Mouse (Mus musculus) liver, embryonic 12.5 days (tissue): ENCODE results near the gene Gbx2. TPM values are rescaled to one million over a fixed set of nuclear protein-coding genes. Genes with fewer than 3 reads are reported as not detected.
A peak's percentile ranks its signal among the peaks of the same experiment; 100 is the strongest.

ENCODE experiments used
- ATAC-seq: fragments of 200-750 bp; cut with Nextera tagmentation; 2 replicates; pipeline ENCODE4 v1.8.0; 2017; ENCODE audit warnings: moderate number of reproducible peaks, mild to moderate bottlenecking, moderate library complexity
- H3K27ac ChIP-seq: fragments of 300-500 bp; sonication (generic); 2 replicates; pipeline ENCODE4 v1.5.1; 2016; ENCODE audit warnings: mild to moderate bottlenecking
- H3K27me3 ChIP-seq: fragments of 300-500 bp; sonication (generic); replicated peaks from 2 replicates; pipeline ENCODE4 v1.6.1; 2016; ENCODE audit warnings: mild to moderate bottlenecking, moderate library complexity
- H3K36me3 ChIP-seq: fragments of 300-500 bp; sonication (generic); 2 replicates; pipeline ENCODE4 v1.6.1; 2016; ENCODE audit warnings: mild to moderate bottlenecking, moderate library complexity
- H3K4me1 ChIP-seq: fragments of 300-500 bp; sonication (generic); 2 replicates; pipeline ENCODE4 v1.6.1; 2016
- H3K4me2 ChIP-seq: fragments of 300-500 bp; sonication (generic); 2 replicates; pipeline ENCODE4 v1.6.1; 2016; ENCODE audit warnings: mild to moderate bottlenecking, moderate library complexity
- H3K4me3 ChIP-seq: fragments of 300-500 bp; sonication (generic); 2 replicates; pipeline ENCODE4 v1.5.1; 2016; ENCODE audit warnings: mild to moderate bottlenecking, moderate library complexity
- H3K9ac ChIP-seq: fragments of 300-500 bp; sonication (generic); 2 replicates; pipeline ENCODE4 v1.6.1; 2016; ENCODE audit warnings: mild to moderate bottlenecking, moderate library complexity
- H3K9me3 ChIP-seq: fragments of 300-500 bp; sonication (generic); replicated peaks from 2 replicates; pipeline ENCODE4 v1.6.1; 2016; ENCODE audit warnings: mild to moderate bottlenecking, moderate library complexity
- WGBS: fragments of 180-500 bp; shearing (Covaris S2); methylation state at CpG from one replicate; pipeline ENCODE4 v1.1.7; 2016; ENCODE audit not compliant: insufficient replicate concordance; 5-methylcytosine and 5-hydroxymethylcytosine counted together
- polyA plus RNA-seq: library from polyadenylated mRNA; unstranded; fragments of >200 nt; fragmentation: Nextera tagmentation; extraction: Ambion mirVana; gene quantifications from 2 replicates; pipeline ENCODE4 v1.2.1, GENCODE M21; 2016

Gene Gbx2
- polyA plus RNA-seq, 1 experiment from 2014 or later, result 2.0 TPM

DNA sequence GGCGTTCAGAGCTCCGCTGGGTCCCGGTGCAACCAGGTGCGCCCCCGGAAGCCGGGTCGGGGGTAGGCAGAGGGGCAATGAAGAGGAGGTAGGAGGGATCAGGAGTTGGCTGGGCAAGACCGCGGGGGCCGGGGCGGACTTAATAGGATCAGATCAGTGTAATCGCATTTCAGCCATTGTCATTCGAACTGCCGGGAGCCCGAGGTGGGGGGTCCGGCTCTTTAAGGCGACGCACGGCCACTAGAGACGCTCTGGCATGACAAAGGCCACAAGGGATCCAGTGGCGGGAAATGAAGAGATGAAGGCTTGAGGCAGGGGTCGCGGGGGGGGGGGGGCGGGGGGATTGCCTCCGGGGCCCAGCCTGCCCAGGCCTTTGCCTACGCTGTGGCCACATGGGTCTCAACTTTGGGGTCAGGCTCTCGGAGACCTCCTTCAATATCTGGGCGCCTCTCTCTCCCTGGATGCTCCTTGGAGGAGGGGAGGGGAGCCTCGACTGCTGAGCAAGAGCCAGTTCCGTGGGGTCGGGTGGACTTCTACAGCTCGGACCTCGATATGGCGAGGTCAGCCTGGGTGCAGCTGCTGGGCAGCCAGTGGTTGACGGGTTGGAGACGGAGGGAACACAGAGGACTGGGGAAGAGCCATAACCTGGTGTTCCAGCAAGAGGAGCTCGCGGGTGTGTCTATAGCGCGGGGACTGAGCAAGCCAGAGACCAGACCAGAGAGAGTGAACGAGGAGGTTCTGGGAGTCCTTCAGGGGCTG is 7.9 kb downstream of the Gbx2 start:
- Histone ChIP-seq H3K27ac (no peak overlapping the region), H3K4me2 (peak overlapping the region; percentile 54), H3K9ac (no peak overlapping the region), H3K4me3 (peak overlapping the region; percentile 28), H3K9me3 (no peaks in the 10 kb centered on the region), H3K4me1 (peaks cover 17% of the 10 kb centered on the region; the same call in 1 of the 2 replicates), H3K36me3 (no peaks in the 10 kb centered on the region), H3K27me3 (peaks cover 100% of the 10 kb centered on the region)
- ATAC-seq, result no peak
- 2% methylated on average over 39 of the region's 41 CpGs for WGBS

DNA sequence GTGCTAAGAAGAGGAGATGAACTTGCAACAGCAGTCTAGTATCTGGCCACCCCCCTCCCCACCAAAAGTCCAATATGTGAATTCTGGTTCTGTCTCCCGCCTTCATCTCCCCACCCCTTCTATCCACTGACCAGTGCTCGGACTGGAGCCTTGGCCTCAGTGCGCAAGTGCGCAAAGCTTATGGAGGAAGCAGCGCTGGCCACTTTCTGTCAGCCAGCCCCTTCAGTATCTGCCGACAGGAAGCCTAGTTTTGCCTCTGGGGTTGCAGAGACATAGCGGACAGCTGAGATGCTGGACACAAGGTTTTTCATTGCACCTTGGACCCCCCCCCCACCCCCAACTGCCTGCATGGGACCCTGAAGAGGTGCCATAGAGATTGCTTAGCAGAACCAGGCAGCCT is 8.7 kb downstream of the Gbx2 start:
- Histone ChIP-seq H3K9me3 (no peaks in the 10 kb centered on the region), H3K27ac (no peak overlapping the region), H3K36me3 (no peaks in the 10 kb centered on the region), H3K4me1 (peaks cover 16% of the 10 kb centered on the region; the same call in 1 of the 2 replicates), H3K27me3 (peaks cover 100% of the 10 kb centered on the region), H3K4me2 (peak overlapping the region; percentile 54), H3K9ac (no peak overlapping the region), H3K4me3 (no peak overlapping the region)
- no peak for ATAC-seq
- WGBS, result 1% methylated on average over 7 of the region's 7 CpGs

DNA sequence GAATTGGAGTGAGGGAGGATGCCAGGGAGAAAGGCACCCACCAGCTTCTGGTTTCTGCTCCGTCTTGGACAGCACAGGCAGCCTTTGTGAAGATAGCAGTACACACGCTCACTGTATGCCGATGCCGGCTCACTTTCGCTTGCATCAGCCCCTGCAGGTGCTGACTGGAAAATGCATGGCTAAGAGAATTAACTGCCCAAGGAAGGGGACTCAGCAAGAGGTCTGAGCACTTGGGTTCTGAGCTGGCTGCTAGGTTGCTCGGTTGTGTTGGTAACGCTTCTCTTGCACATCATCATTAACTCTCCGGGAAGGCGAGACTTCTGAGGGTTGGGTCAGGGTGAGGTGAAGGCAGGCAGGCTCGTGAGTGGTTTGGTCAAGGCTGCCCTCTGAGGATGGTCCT is 9.2 kb downstream of the Gbx2 start:
- Histone ChIP-seq H3K27ac (no peak overlapping the region), H3K4me3 (no peak overlapping the region), H3K4me1 (peaks cover 14% of the 10 kb centered on the region; the same call in 1 of the 2 replicates), H3K9ac (no peak overlapping the region), H3K4me2 (0 out of 2 replicates have a peak overlapping the region, but pooled peaks have one; percentile 54), H3K27me3 (peaks cover 98% of the 10 kb centered on the region), H3K9me3 (no peaks in the 10 kb centered on the region), H3K36me3 (no peaks in the 10 kb centered on the region)
- no peak for ATAC-seq
- WGBS, result 7% methylated on average over 10 of the region's 10 CpGs

DNA sequence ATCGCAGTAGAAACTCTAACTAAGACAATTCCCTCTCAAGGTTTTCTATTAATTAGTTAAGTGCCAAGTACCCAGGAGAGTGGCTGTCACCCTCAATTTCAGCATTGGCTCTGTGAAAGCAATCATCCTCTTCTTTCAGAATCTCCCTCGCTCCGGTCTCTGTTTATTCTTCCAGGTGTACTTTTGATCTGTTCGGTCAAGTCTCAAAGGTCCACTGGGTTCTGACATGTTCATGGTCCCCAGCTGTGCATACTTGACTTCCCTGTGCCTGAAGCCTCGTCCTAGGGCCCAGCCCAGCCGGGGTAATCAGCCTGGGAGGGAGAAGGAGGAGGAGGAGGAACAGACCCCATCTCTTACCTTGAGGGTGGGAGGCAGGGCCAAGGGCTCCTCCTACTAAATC is 11.8 kb downstream of the Gbx2 start:
- no peaks in the 10 kb centered on the region for H3K36me3 ChIP-seq
- no peak overlapping the region for H3K27ac ChIP-seq
- no peak overlapping the region for H3K4me2 ChIP-seq
- no peaks in the 10 kb centered on the region for H3K9me3 ChIP-seq
- H3K27me3 ChIP-seq, result peaks cover 72% of the 10 kb centered on the region
- H3K4me1 ChIP-seq, result peaks cover 14% of the 10 kb centered on the region; the same call in 1 of the 2 replicates
- 64% methylated on average over 6 of the region's 6 CpGs for WGBS
- H3K9ac ChIP-seq, result no peak overlapping the region
- ATAC-seq, result no peak
- H3K4me3 ChIP-seq, result no peak overlapping the region

DNA sequence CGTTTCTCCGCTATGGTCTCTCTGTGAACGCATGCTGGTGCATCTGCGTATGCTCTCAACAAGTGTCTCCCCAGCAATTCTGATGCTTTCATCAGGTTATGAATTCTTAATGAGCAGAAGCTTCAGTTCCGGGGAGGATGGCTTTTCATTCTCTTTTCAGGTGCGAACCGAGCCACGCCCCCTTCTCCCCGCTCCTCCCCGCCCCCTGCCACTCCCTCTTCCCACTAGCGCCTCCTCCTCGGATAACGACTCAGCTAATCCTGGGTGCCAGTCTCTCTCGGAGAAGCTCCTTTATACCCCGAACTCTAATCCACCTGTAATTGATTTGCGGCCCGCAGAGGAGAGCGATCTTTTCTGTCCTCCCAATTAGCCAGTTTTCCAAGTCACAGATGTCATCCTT is 12.9 kb downstream of the Gbx2 start:
- no peak overlapping the region for H3K4me3 ChIP-seq
- no peak overlapping the region for H3K9ac ChIP-seq
- ATAC-seq, result no peak
- peaks cover 61% of the 10 kb centered on the region for H3K27me3 ChIP-seq
- peaks cover 7% of the 10 kb centered on the region; the same call in 1 of the 2 replicates for H3K4me1 ChIP-seq
- no peak overlapping the region for H3K4me2 ChIP-seq
- 24% methylated on average over 18 of the region's 18 CpGs for WGBS
- no peaks in the 10 kb centered on the region for H3K36me3 ChIP-seq
- H3K27ac ChIP-seq, result no peak overlapping the region
- H3K9me3 ChIP-seq, result no peaks in the 10 kb centered on the region

DNA sequence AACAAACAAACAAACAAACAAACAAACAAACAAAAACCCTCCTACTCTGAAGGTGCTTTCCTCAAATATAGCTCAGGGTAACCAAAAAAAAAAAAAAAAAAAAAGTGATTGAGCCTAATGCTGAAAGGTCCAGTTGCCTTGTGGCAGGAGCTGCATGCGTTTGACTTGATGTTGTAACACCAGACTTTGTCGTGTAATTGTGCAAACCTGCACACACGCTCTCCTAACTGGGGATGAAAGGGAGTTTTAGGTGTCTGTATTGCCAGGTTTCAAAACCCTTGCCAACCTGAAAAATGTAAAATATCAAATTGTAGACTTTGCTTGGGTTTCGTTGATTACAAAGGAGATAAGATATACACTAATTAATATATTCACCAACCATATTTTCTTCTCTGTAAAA is 17.4 kb downstream of the Gbx2 start:
- ATAC-seq, result no peak

DNA sequence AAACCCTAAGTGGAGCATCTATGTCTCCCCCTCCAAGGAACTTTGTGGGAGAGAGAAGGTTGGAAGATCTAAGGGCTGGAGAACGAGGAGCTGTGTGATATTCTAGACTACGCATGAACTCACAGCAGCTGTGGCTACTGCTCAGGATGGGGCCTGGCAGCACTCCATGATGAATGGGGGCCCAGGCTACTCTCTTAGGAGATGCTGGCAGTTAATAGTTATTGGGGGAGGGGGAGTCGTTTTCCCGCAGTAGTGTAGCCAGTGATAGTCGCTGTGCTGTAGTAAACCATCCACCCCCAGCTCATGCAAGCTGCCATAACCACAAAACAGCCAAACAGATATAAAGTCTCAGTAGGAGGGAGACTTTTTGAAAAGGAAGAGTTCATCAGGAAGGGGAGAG is 18.6 kb downstream of the Gbx2 start:
- no peak overlapping the region for H3K4me3 ChIP-seq
- H3K36me3 ChIP-seq, result no peaks in the 10 kb centered on the region
- no peaks in the 10 kb centered on the region for H3K9me3 ChIP-seq
- 48% methylated on average over 5 of the region's 5 CpGs for WGBS
- H3K27me3 ChIP-seq, result peaks cover 4% of the 10 kb centered on the region
- no peak overlapping the region for H3K27ac ChIP-seq
- ATAC-seq, result no peak
- no peak overlapping the region for H3K4me2 ChIP-seq
- H3K4me1 ChIP-seq, result no peaks in the 10 kb centered on the region
- H3K9ac ChIP-seq, result no peak overlapping the region

More for the DNA sequence above, 17.4 kb downstream of the Gbx2 start:
- Histone ChIP-seq H3K4me1 (no peaks in the 10 kb centered on the region), H3K27me3 (peaks cover 16% of the 10 kb centered on the region), H3K9ac (no peak overlapping the region), H3K36me3 (no peaks in the 10 kb centered on the region), H3K4me3 (no peak overlapping the region), H3K9me3 (no peaks in the 10 kb centered on the region), H3K4me2 (no peak overlapping the region), H3K27ac (no peak overlapping the region)
- 60% methylated on average over 4 of the region's 4 CpGs for WGBS

DNA sequence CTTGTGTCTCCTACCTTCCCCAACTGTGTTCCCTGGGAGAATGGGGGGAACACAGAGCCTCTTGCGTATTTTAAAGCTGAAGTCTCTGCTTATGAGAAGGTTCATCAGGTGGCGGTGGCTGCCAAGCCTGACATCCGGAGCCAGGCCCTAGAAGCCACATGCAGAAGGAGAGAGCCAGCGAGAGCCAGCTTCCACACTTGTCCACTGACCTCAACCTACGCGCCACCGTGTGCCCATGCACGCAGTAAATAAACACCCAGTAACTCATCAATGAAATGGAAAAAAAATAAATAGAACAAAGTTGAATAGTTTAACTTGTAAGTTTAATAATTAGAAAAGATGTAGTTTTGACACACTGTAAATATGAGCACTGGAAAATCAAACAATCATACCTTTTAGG is 21.2 kb downstream of the Gbx2 start:
- 70% methylated on average over 8 of the region's 8 CpGs for WGBS
- H3K27me3 ChIP-seq, result no peaks in the 10 kb centered on the region
- no peaks in the 10 kb centered on the region for H3K9me3 ChIP-seq
- no peak overlapping the region for H3K27ac ChIP-seq
- H3K9ac ChIP-seq, result no peak overlapping the region
- no peaks in the 10 kb centered on the region for H3K36me3 ChIP-seq
- no peaks in the 10 kb centered on the region for H3K4me1 ChIP-seq
- no peak overlapping the region for H3K4me3 ChIP-seq
- ATAC-seq, result no peak
- no peak overlapping the region for H3K4me2 ChIP-seq

DNA sequence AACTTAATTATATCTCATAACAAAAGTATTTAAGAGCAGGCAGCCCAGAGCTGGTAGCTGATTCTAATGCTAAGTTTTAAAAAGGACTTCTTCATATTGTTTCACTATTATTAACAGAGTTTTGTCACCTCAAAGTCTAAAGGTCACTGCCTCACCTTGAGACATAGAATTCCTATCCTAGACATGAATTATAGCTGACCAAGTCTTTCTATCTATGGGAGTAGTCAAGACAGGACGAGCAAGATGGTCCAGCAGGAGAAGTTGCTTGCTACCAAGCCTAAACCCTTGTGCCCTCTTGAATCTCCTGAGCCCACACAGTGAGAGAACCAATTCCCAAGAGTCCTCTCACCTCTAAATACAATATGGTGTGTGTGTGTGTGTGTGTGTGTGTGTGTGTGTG is 28.3 kb downstream of the Gbx2 start:
- Histone ChIP-seq H3K36me3 (no peaks in the 10 kb centered on the region), H3K27me3 (no peaks in the 10 kb centered on the region), H3K4me3 (no peak overlapping the region), H3K4me2 (no peak overlapping the region), H3K9me3 (no peaks in the 10 kb centered on the region), H3K9ac (no peak overlapping the region), H3K27ac (no peak overlapping the region), H3K4me1 (no peaks in the 10 kb centered on the region)
- 49% methylated on average over 1 of the region's 1 CpGs for WGBS
- no peak for ATAC-seq

DNA sequence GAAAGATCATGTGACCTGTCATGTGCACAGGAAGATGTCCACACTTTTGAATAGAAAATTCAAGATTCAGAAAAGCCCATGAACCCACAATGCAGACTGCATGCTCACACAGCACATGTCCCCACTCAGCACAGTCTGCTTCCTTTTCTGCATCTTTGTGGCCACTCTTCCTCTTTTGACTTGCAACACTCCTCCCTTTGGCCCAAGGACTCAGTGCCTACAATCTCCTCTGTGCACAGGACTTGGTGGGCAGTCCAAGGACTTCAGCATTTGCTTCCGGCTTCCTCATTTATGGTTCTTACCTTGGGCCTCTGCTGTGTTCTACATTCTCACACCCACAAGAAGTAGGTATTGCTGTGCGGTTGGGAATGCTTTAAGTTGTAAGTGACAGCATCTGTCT is 28.7 kb downstream of the Gbx2 start:
- 39% methylated on average over 2 of the region's 2 CpGs for WGBS
- Histone ChIP-seq H3K27ac (no peak overlapping the region), H3K27me3 (no peaks in the 10 kb centered on the region), H3K9me3 (no peaks in the 10 kb centered on the region), H3K9ac (no peak overlapping the region), H3K4me2 (no peak overlapping the region), H3K4me1 (no peaks in the 10 kb centered on the region), H3K4me3 (no peak overlapping the region), H3K36me3 (no peaks in the 10 kb centered on the region)
- ATAC-seq, result no peak

DNA sequence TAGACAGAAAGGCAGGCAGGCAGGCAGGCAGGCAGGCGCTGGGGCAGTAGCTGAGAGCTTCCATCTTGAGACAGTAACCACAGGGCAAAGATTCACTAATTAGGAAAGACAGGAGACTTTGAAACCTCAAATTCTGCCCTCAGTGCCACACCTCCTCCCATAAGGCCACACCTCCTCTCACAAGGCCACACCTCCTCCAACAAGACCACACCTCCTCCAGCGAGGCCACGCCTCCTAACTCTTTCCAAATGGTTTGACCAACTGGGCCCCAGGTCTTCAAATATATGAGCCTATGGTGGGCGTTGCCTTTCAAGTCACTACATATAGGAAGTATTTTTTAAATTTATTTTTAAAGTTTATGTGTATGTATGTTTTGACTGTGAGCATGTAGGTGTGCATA is 29.6 kb downstream of the Gbx2 start:
- Histone ChIP-seq H3K4me1 (no peaks in the 10 kb centered on the region), H3K27me3 (no peaks in the 10 kb centered on the region), H3K9me3 (no peaks in the 10 kb centered on the region), H3K4me3 (no peak overlapping the region), H3K4me2 (no peak overlapping the region), H3K27ac (peak overlapping the region; percentile 32; the same call in 1 of the 2 replicates), H3K9ac (no peak overlapping the region), H3K36me3 (no peaks in the 10 kb centered on the region)
- WGBS, result 44% methylated on average over 4 of the region's 4 CpGs
- ATAC-seq, result no peak

DNA sequence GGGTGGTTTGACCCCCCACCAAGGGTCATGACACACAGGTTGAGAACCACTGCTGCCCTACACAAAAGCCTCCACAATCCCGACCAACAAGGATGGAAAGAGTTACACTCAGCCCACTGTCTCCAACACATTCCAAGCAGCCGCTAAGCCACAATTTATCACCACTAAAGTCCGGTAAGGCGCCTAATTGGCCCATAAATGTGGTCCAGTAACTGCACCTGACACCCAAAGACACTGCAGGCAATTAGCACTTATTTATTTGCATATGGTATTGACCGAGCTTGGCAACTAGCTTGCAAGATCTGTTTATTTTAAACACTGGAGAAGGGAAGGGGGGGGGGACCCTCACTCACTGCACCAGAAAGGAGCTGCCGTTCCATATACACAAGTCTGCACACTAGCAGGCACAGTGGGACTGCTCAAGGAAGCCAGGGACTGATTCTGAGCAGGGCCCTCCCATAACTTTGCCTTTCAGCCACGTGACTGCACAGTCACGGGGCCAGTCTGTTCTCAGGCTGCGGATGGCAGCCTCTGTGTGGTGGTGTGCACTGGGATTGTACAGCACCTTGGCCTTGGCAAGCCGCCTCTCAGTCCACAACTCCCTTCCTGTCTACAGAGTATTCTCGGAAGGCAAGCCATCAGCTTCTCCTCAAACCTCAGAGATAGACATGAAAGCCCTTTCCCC is 31.1 kb downstream of the Gbx2 start:
- 56% methylated on average over 11 of the region's 11 CpGs for whole genome bisulfite sequencing
- H3K36me3 ChIP-seq, result no peaks in the 10 kb centered on the region

More for the DNA sequence above, 31.1 kb downstream of the Gbx2 start:
- no peak for ATAC-seq
- H3K4me2 ChIP-seq, result no peak overlapping the region
- H3K27me3 ChIP-seq, result no peaks in the 10 kb centered on the region
- no peaks in the 10 kb centered on the region for H3K9me3 ChIP-seq
- peaks cover 7% of the 10 kb centered on the region for H3K4me1 ChIP-seq
- no peak overlapping the region for H3K27ac ChIP-seq
- no peak overlapping the region for H3K4me3 ChIP-seq
- no peak overlapping the region for H3K9ac ChIP-seq
